Mouse (Mus musculus): ENCODE results near the gene Rbm25.

- TF ChIP-seq CTCF (IDR thresholded peaks at IDR 0.05; ENCODE audit: insufficient read depth, low read length): no peak
- no peak for TF ChIP-seq POLR2A (IDR thresholded peaks at IDR 0.05; ENCODE audit: borderline replicate concordance, extremely low read depth, low read depth, low read length)
Observed at GRCm38 (mm10) chr12:83651414-83651813, 20.4 kb downstream of the Rbm25 start.
